In the genomic region with DNA sequence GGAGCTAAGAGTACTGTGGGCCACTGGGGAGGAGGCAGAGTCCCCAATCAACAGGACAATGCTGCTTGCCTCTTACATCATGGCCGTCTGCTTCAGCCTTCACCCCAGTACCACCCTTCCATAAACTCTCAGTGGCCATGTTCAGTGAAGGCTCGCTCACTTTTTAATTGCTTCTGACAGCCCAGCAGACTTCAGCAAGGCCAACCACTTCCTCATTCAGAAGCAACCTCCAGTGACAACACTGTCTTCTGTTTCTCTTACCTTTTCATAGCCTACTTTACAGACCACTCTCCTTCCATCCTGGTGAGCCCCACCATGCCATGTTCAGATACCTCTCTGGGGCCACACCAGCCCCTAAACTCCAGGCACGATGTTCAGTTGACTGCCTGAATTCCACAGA, we compare ENCODE assay signal across 18 mouse cellular contexts. TPM values are rescaled to one million over a fixed set of nuclear protein-coding genes. Genes with fewer than 3 reads are reported as not detected.
A peak's percentile ranks its signal among the peaks of the same experiment; 100 is the strongest.
DNase-seq lines count a peak whose midpoint lies in the region; ATAC-seq and TF ChIP-seq lines count a peak whose summit lies in the region.
"Had no signal": no experiment of that assay in that cellular context is flagged by ENCODE, and none has a peak within 500 bp of the region (broad histone marks: within the 10 kb centered on the region; RNA-seq: fewer than 3 reads in every experiment).

No protein-coding gene starts in this region.

- H3K9me3 ChIP-seq in limb, embryonic 10.5 days (replicated peaks) = no peaks in the 10 kb centered on the region
- H3K9me3 ChIP-seq in hindbrain, embryonic 13.5 days = no peaks in the 10 kb centered on the region
- H3K9me3 ChIP-seq: embryonic facial prominence, embryonic 15.5 days; liver, embryonic 15.5 days; stomach, embryonic 15.5 days had no signal

- no peak overlapping the region for H3K9ac ChIP-seq in hindbrain, embryonic 13.5 days
- H3K9ac ChIP-seq: embryonic facial prominence, embryonic 15.5 days; liver, embryonic 15.5 days; stomach, embryonic 15.5 days had no signal

- WGBS in bone marrow, adult 2 months = 30% methylated on average over 3 of the region's 3 CpGs
- 80% methylated on average over 3 of the region's 3 CpGs for WGBS in limb, embryonic 10.5 days
- WGBS in small intestine, adult 2 months = 59% methylated on average over 3 of the region's 3 CpGs
- WGBS in hindbrain, embryonic 13.5 days = 93% methylated on average over 3 of the region's 3 CpGs

- ATAC-seq in hindbrain, embryonic 13.5 days (ENCODE audit: low FRiP score) = no peak

- H3K36me3 ChIP-seq in limb, embryonic 10.5 days = no peaks in the 10 kb centered on the region
- H3K36me3 ChIP-seq in small intestine, adult 2 months (ENCODE audit: control insufficient read depth, insufficient read depth, low read length) = no peaks in the 10 kb centered on the region
- no peaks in the 10 kb centered on the region for H3K36me3 ChIP-seq in hindbrain, embryonic 13.5 days
- H3K36me3 ChIP-seq: embryonic facial prominence, embryonic 15.5 days; liver, embryonic 15.5 days; stomach, embryonic 15.5 days had no signal

- DNase-seq in spleen, postnatal 36 days (ENCODE audit: low spot score in 2 of 2) = peak; percentile 49 to 52
- no peak for DNase-seq in spleen, adult 18-20 months
- DNase-seq in limb, embryonic 10.5 days (ENCODE audit: low spot score) = peak; percentile 6
- no peak for DNase-seq in lung, postnatal 4 days
- DNase-seq: cerebellum, adult 11-12 months; kidney, adult 18-20 months; kidney, postnatal 25 days; midbrain, embryonic 14.5 days; right cerebral cortex, postnatal 25 days had no signal

- no peaks in the 10 kb centered on the region for H3K27me3 ChIP-seq in limb, embryonic 10.5 days (ENCODE audit: low read depth, poor library complexity, severe bottlenecking)
- no peaks in the 10 kb centered on the region for H3K27me3 ChIP-seq in small intestine, adult 2 months (ENCODE audit: control insufficient read depth, insufficient read depth, low read length)
- no peaks in the 10 kb centered on the region for H3K27me3 ChIP-seq in hindbrain, embryonic 13.5 days
- H3K27me3 ChIP-seq: embryonic facial prominence, embryonic 15.5 days; liver, embryonic 15.5 days; stomach, embryonic 15.5 days had no signal

- TF ChIP-seq CTCF in bone marrow, adult 2 months (IDR thresholded peaks at IDR 0.05; ENCODE audit: control insufficient read depth, insufficient read depth, low read length) = no peak
- TF ChIP-seq CTCF in small intestine, adult 2 months (IDR thresholded peaks at IDR 0.05; ENCODE audit: extremely low read depth, insufficient read length, insufficient replicate concordance, low read depth, low read length) = no peak

- H3K4me2 ChIP-seq in hindbrain, embryonic 13.5 days = no peak overlapping the region
- H3K4me2 ChIP-seq: embryonic facial prominence, embryonic 15.5 days; liver, embryonic 15.5 days; stomach, embryonic 15.5 days had no signal

- no peak overlapping the region for H3K4me3 ChIP-seq in bone marrow, adult 2 months (replicated peaks; ENCODE audit: control insufficient read depth, low read depth, low read length)
- H3K4me3 ChIP-seq in limb, embryonic 10.5 days = no peak overlapping the region
- H3K4me3 ChIP-seq in small intestine, adult 2 months (ENCODE audit: low read depth, low read length) = no peak overlapping the region
- H3K4me3 ChIP-seq in hindbrain, embryonic 13.5 days = no peak overlapping the region
- H3K4me3 ChIP-seq: embryonic facial prominence, embryonic 15.5 days; liver, embryonic 15.5 days; stomach, embryonic 15.5 days had no signal

- peak overlapping the region; percentile 20 for H3K27ac ChIP-seq in bone marrow, adult 2 months (ENCODE audit: control insufficient read depth, insufficient read depth, low read depth, low read length, poor library complexity)
- H3K27ac ChIP-seq in limb, embryonic 10.5 days = no peak overlapping the region
- peak overlapping the region; percentile 89 for H3K27ac ChIP-seq in small intestine, adult 2 months (ENCODE audit: insufficient read depth, low read depth, low read length)
- H3K27ac ChIP-seq in hindbrain, embryonic 13.5 days = no peak overlapping the region
- H3K27ac ChIP-seq: embryonic facial prominence, embryonic 15.5 days; stomach, embryonic 15.5 days had no signal

- peaks cover 18% of the 10 kb centered on the region for H3K4me1 ChIP-seq in bone marrow, adult 2 months (ENCODE audit: control insufficient read depth, insufficient read depth, low read length)
- H3K4me1 ChIP-seq in limb, embryonic 10.5 days = peaks cover 10% of the 10 kb centered on the region; the same call in 1 of the 2 replicates
- H3K4me1 ChIP-seq in small intestine, adult 2 months (ENCODE audit: control insufficient read depth, insufficient read depth, insufficient read length, low read length) = peaks cover 26% of the 10 kb centered on the region; the same call in 1 of the 2 replicates
- H3K4me1 ChIP-seq in hindbrain, embryonic 13.5 days (replicated peaks) = no peaks in the 10 kb centered on the region

- no peak for TF ChIP-seq POLR2A in bone marrow, adult 2 months (IDR thresholded peaks at IDR 0.05; ENCODE audit: borderline replicate concordance, control insufficient read depth, low read depth, low read length)
- no peak for TF ChIP-seq POLR2A in small intestine, adult 2 months (IDR thresholded peaks at IDR 0.05; ENCODE audit: low read depth, low read length)

RNA-seq across cellular contexts. Expression of a gene that starts 16.3 kb away (rescaled TPM):
- 20.3 and 32.2 TPM in 2 replicates for polyA plus RNA-seq in bone marrow, adult 2 months (2011; ENCODE audit: insufficient read depth, insufficient read length, low replicate concordance, missing spikeins)
- 0.43 and 0.59 TPM in 2 replicates for polyA plus RNA-seq in limb, embryonic 10.5 days (2016; fragmentation: Nextera tagmentation; extraction: Ambion mirVana)
- 10.6 and 14.0 TPM in 2 replicates for polyA plus RNA-seq in small intestine, adult 2 months (2012; rRNA removed)
- polyA plus RNA-seq in hindbrain, embryonic 13.5 days (2015; fragmentation: Nextera tagmentation; extraction: Ambion mirVana) = 0.30 and 0.74 TPM in 2 replicates

RNA-seq across cellular contexts. Expression of a gene that starts 47.0 kb away (rescaled TPM):
- polyA plus RNA-seq in bone marrow, adult 2 months (2011; ENCODE audit: insufficient read depth, insufficient read length, low replicate concordance, missing spikeins) = 5.5 and 21.4 TPM in 2 replicates
- polyA plus RNA-seq in limb, embryonic 10.5 days (2016; fragmentation: Nextera tagmentation; extraction: Ambion mirVana) = 0.95 TPM in 1 of 2 replicates, not detected in the other
- polyA plus RNA-seq in small intestine, adult 2 months (2012; rRNA removed) = 2.4 and 2.8 TPM in 2 replicates
- polyA plus RNA-seq in hindbrain, embryonic 13.5 days (2015; fragmentation: Nextera tagmentation; extraction: Ambion mirVana) = 0.16 and 0.44 TPM in 2 replicates
- polyA plus RNA-seq: forebrain, embryonic 11.5 days; hindbrain, embryonic 11.5 days; neural tube, embryonic 11.5 days had no signal

Comparison
In these comparisons a context has a peak if more than half of its experiments do, and no peak if none do; other contexts are left out.
1. DNase-seq: peak in spleen, postnatal 36 days (2 of 2) and limb, embryonic 10.5 days (single experiment); none in spleen, adult 18-20 months (0 of 2) and lung, postnatal 4 days (0 of 2).
2. H3K27ac ChIP-seq: peak in bone marrow, adult 2 months (single experiment) and small intestine, adult 2 months (single experiment); none in limb, embryonic 10.5 days (single experiment) and hindbrain, embryonic 13.5 days (single experiment).